Mouse (Mus musculus) heart, embryonic 10.5 days (tissue): ENCODE measurements around the gene Fkbp15. TPM values are rescaled to one million over a fixed set of nuclear protein-coding genes. Genes with fewer than 3 reads are reported as not detected.

Experiments
- DNase-seq: peaks from one replicate; pipeline ENCODE4 v3.0.0-alpha.2; 2017; ENCODE audit warnings: low spot score
- H3K27ac ChIP-seq: fragments of 300-500 bp; sonication (generic); 2 replicates; pipeline ENCODE4 v1.5.1; 2016; ENCODE audit warnings: mild to moderate bottlenecking
- H3K27me3 ChIP-seq: fragments of 300-500 bp; sonication (generic); 2 replicates; pipeline ENCODE4 v1.6.1; 2016; ENCODE audit warnings: mild to moderate bottlenecking; ENCODE audit not compliant: poor library complexity, insufficient read depth, severe bottlenecking
- H3K36me3 ChIP-seq: fragments of 300-500 bp; sonication (generic); 2 replicates; pipeline ENCODE4 v1.6.1; 2016; ENCODE audit warnings: mild to moderate bottlenecking, moderate library complexity
- H3K4me1 ChIP-seq: fragments of 300-500 bp; sonication (generic); 2 replicates; pipeline ENCODE4 v1.6.1; 2016; ENCODE audit warnings: mild to moderate bottlenecking
- H3K4me3 ChIP-seq: fragments of 300-500 bp; sonication (generic); 2 replicates; pipeline ENCODE4 v1.5.1; 2016; ENCODE audit warnings: mild to moderate bottlenecking, moderate library complexity
- H3K9me3 ChIP-seq: fragments of 300-500 bp; sonication (generic); 2 replicates; pipeline ENCODE4 v1.6.1; 2016; ENCODE audit warnings: mild to moderate bottlenecking, moderate library complexity
- WGBS: fragments of 180-500 bp; shearing (Covaris S2); methylation state at CpG from one replicate; pipeline ENCODE4 v1.1.7; 2016; 5-methylcytosine and 5-hydroxymethylcytosine counted together
- polyA plus RNA-seq: library from polyadenylated mRNA; unstranded; fragments of >200 nt; fragmentation: Nextera tagmentation; extraction: Ambion mirVana; gene quantifications from 2 replicates; pipeline ENCODE4 v1.2.1, GENCODE M21; 2016

Gene Fkbp15
- polyA plus RNA-seq, 1 experiment from 2014 or later: 17.2 TPM

GRCm38 (mm10) chr4:62331977-62332376, 28.4 kb downstream of the Fkbp15 start:
- H3K36me3 ChIP-seq: peaks cover 55% of the 10 kb centered on the region
- H3K9me3 ChIP-seq: no peaks in the 10 kb centered on the region
- H3K27me3 ChIP-seq: no peaks in the 10 kb centered on the region
- no peaks in the 10 kb centered on the region for H3K4me1 ChIP-seq
- no peak overlapping the region for H3K4me3 ChIP-seq
- no peak overlapping the region for H3K27ac ChIP-seq
- WGBS: 80% methylated on average over 5 of the region's 5 CpGs
- DNase-seq: no peak

GRCm38 (mm10) chr4:62328941-62329660, 31.2 kb downstream of the Fkbp15 start:
- DNase-seq: no peak
- H3K27me3 ChIP-seq: no peaks in the 10 kb centered on the region
- H3K4me3 ChIP-seq: no peak overlapping the region
- 63% methylated on average over 6 of the region's 6 CpGs for WGBS
- peaks cover 58% of the 10 kb centered on the region for H3K36me3 ChIP-seq
- no peaks in the 10 kb centered on the region for H3K4me1 ChIP-seq
- no peaks in the 10 kb centered on the region for H3K9me3 ChIP-seq
- H3K27ac ChIP-seq: no peak overlapping the region

GRCm38 (mm10) chr4:62326111-62326510, 34.2 kb downstream of the Fkbp15 start:
- DNase-seq: no peak
- Histone ChIP-seq H3K27ac (no peak overlapping the region), H3K36me3 (peaks cover 66% of the 10 kb centered on the region), H3K4me1 (no peaks in the 10 kb centered on the region), H3K9me3 (no peaks in the 10 kb centered on the region), H3K27me3 (no peaks in the 10 kb centered on the region), H3K4me3 (no peak overlapping the region)

GRCm38 (mm10) chr4:62322684-62323083, 37.7 kb downstream of the Fkbp15 start:
- no peak for DNase-seq
- H3K27ac ChIP-seq: no peak overlapping the region
- no peaks in the 10 kb centered on the region for H3K27me3 ChIP-seq
- H3K9me3 ChIP-seq: no peaks in the 10 kb centered on the region
- no peaks in the 10 kb centered on the region for H3K4me1 ChIP-seq
- WGBS: 83% methylated on average over 3 of the region's 3 CpGs
- H3K4me3 ChIP-seq: no peak overlapping the region
- H3K36me3 ChIP-seq: peaks cover 78% of the 10 kb centered on the region

- 53% methylated on average over 1 of the region's 1 CpGs for WGBS
- DNase-seq: no peak
- Histone ChIP-seq H3K4me3 (no peak overlapping the region), H3K36me3 (peaks cover 79% of the 10 kb centered on the region), H3K9me3 (no peaks in the 10 kb centered on the region), H3K27ac (no peak overlapping the region), H3K27me3 (no peaks in the 10 kb centered on the region), H3K4me1 (no peaks in the 10 kb centered on the region)
Measured at GRCm38 (mm10) chr4:62318294-62318693, 42.1 kb downstream of the Fkbp15 start.

- H3K4me1 ChIP-seq: no peaks in the 10 kb centered on the region
- H3K27me3 ChIP-seq: no peaks in the 10 kb centered on the region
- no peak for DNase-seq
- WGBS: 92% methylated on average over 2 of the region's 2 CpGs
- no peaks in the 10 kb centered on the region for H3K9me3 ChIP-seq
- H3K36me3 ChIP-seq: peaks cover 72% of the 10 kb centered on the region
- no peak overlapping the region for H3K4me3 ChIP-seq
- no peak overlapping the region for H3K27ac ChIP-seq
Measured at GRCm38 (mm10) chr4:62316456-62316855, 43.9 kb downstream of the Fkbp15 start.

GRCm38 (mm10) chr4:62314516-62314915, 45.8 kb downstream of the Fkbp15 start:
- Histone ChIP-seq H3K9me3 (no peaks in the 10 kb centered on the region), H3K36me3 (peaks cover 62% of the 10 kb centered on the region), H3K4me3 (no peak overlapping the region), H3K27ac (no peak overlapping the region), H3K4me1 (no peaks in the 10 kb centered on the region), H3K27me3 (no peaks in the 10 kb centered on the region)
- DNase-seq: no peak
- WGBS: 90% methylated on average over 3 of the region's 3 CpGs

GRCm38 (mm10) chr4:62313641-62314211, 46.6 kb downstream of the Fkbp15 start:
- no peaks in the 10 kb centered on the region for H3K4me1 ChIP-seq
- H3K27me3 ChIP-seq: no peaks in the 10 kb centered on the region
- no peak overlapping the region for H3K27ac ChIP-seq
- peaks cover 54% of the 10 kb centered on the region for H3K36me3 ChIP-seq
- no peak for DNase-seq
- H3K4me3 ChIP-seq: no peak overlapping the region
- 80% methylated on average over 9 of the region's 9 CpGs for WGBS
- no peaks in the 10 kb centered on the region for H3K9me3 ChIP-seq

- DNase-seq: no peak
- Histone ChIP-seq H3K4me3 (no peak overlapping the region), H3K27me3 (no peaks in the 10 kb centered on the region), H3K36me3 (peaks cover 49% of the 10 kb centered on the region), H3K4me1 (no peaks in the 10 kb centered on the region), H3K9me3 (no peaks in the 10 kb centered on the region), H3K27ac (no peak overlapping the region)
- WGBS: 91% methylated on average over 2 of the region's 2 CpGs
Measured at GRCm38 (mm10) chr4:62312821-62313220, 47.5 kb downstream of the Fkbp15 start.

GRCm38 (mm10) chr4:62308406-62308805, 51.9 kb downstream of the Fkbp15 start:
- H3K4me1 ChIP-seq: no peaks in the 10 kb centered on the region
- no peak overlapping the region for H3K27ac ChIP-seq
- no peak for DNase-seq
- peaks cover 62% of the 10 kb centered on the region for H3K36me3 ChIP-seq
- H3K27me3 ChIP-seq: no peaks in the 10 kb centered on the region
- H3K9me3 ChIP-seq: no peaks in the 10 kb centered on the region
- no peak overlapping the region for H3K4me3 ChIP-seq

- Histone ChIP-seq H3K9me3 (no peaks in the 10 kb centered on the region), H3K4me1 (no peaks in the 10 kb centered on the region), H3K27ac (no peak overlapping the region), H3K36me3 (peaks cover 68% of the 10 kb centered on the region), H3K27me3 (no peaks in the 10 kb centered on the region), H3K4me3 (no peak overlapping the region)
- WGBS: 94% methylated on average over 4 of the region's 4 CpGs
- no peak for DNase-seq
Measured at GRCm38 (mm10) chr4:62306840-62307239, 53.5 kb downstream of the Fkbp15 start.

- H3K9me3 ChIP-seq: no peaks in the 10 kb centered on the region
- no peak overlapping the region for H3K4me3 ChIP-seq
- no peak overlapping the region for H3K27ac ChIP-seq
- no peaks in the 10 kb centered on the region for H3K27me3 ChIP-seq
- no peak for DNase-seq
- 85% methylated on average over 1 of the region's 1 CpGs for WGBS
- H3K36me3 ChIP-seq: peaks cover 68% of the 10 kb centered on the region
- H3K4me1 ChIP-seq: no peaks in the 10 kb centered on the region
Measured at GRCm38 (mm10) chr4:62306301-62306700, 54.0 kb downstream of the Fkbp15 start.

- DNase-seq: no peak
- no peaks in the 10 kb centered on the region for H3K4me1 ChIP-seq
- no peak overlapping the region for H3K4me3 ChIP-seq
- H3K9me3 ChIP-seq: no peaks in the 10 kb centered on the region
- H3K36me3 ChIP-seq: peaks cover 92% of the 10 kb centered on the region
- no peaks in the 10 kb centered on the region for H3K27me3 ChIP-seq
- H3K27ac ChIP-seq: no peak overlapping the region
- WGBS: 74% methylated on average over 1 of the region's 1 CpGs
Measured at GRCm38 (mm10) chr4:62303288-62303687, 57.1 kb downstream of the Fkbp15 start.

- Histone ChIP-seq H3K27ac (no peak overlapping the region), H3K27me3 (no peaks in the 10 kb centered on the region), H3K9me3 (no peaks in the 10 kb centered on the region), H3K4me3 (no peak overlapping the region), H3K4me1 (no peaks in the 10 kb centered on the region), H3K36me3 (peaks cover 93% of the 10 kb centered on the region)
- 50% methylated on average over 2 of the region's 2 CpGs for WGBS
- DNase-seq: no peak
Measured at GRCm38 (mm10) chr4:62302795-62303194, 57.6 kb downstream of the Fkbp15 start.
